Mouse (Mus musculus): ENCODE measurements around the gene Mfap3l. TPM values are rescaled to one million over a fixed set of nuclear protein-coding genes. Genes with fewer than 3 reads are reported as not detected.
"Not testable (repeated sequence)": the region's sequence is repeated elsewhere in the genome, so short reads cannot be mapped to it uniquely, and the experiment has no call there.

Gene Mfap3l
- polyA plus RNA-seq, 1 experiment from 2014 or later, result 5.1 TPM

DNA sequence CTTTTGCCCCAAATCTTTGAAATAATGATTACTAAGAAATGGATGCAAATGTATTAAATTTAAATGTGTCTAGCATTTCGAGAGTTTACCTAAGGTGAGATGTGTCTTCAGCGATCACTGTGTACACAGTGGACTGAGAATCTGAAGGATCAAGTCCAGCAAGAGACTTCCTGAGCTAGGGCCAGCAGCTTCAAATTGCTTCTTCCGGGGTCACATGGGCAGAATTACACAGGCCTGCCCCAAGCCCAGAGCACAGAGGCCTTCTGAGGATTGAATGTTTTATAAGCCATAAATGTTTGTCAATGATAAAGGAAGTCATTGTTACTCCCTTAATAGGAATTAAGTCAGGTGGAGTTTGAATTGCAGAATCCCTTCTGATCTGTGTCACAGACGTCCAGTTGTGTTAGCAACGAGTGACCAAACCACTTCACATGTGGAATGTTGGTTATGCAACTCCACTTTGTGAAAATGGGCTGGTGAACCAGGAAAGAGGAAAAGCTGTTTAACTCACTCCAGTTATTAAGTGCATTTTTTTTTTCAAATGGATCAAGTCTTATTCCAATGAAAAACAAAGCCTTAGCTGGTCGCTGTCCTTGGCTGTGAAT, 10.9 kb downstream of the Mfap3l start:
- Histone ChIP-seq H3K4me2 (ENCODE audit: low read depth) (no peak overlapping the region), H3K27ac (ENCODE audit: low read depth, low read length) (no peak overlapping the region), H3K36me3 (ENCODE audit: control insufficient read depth, insufficient read depth, low read length) (no peaks in the 10 kb centered on the region), H3K4me3 (ENCODE audit: low read depth, low read length) (no peak overlapping the region), H3K9ac (ENCODE audit: low read length) (no peak overlapping the region), H3K9me3 (ENCODE audit: control insufficient read depth, low read length) (no peaks in the 10 kb centered on the region), H3K4me1 (ENCODE audit: control insufficient read depth, insufficient read depth, low read length) (no peaks in the 10 kb centered on the region), H3K27me3 (ENCODE audit: control insufficient read depth, insufficient read depth, low read length) (no peaks in the 10 kb centered on the region)
- 87% methylated on average over 6 of the region's 6 CpGs for WGBS
- no peak for DNase-seq (ENCODE audit: low spot score)
- ATAC-seq (ENCODE audit: insufficient read depth, low FRiP score, low TSS enrichment), result no peak

DNA sequence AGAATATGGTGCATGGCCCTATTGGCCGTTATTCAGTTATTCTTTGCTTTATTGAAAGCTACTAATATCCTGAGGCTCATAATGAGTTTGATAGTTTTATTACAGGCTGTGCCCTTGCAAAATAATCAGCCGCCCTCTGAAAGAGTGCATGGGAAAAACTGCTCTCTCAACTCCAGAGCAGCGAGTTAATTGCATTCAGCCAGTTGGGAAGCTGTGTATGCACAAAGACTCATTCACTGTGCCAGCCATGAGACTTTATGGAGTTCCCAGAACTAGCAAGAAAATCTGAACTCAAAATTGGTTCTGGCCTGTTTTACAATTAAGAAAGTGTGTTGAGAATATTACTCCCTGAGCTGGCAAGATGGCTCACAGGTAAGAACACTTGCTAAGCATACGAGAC, 12.5 kb downstream of the Mfap3l start:
- H3K9ac ChIP-seq (ENCODE audit: low read length), result no peak overlapping the region
- no peaks in the 10 kb centered on the region for H3K4me1 ChIP-seq (ENCODE audit: control insufficient read depth, insufficient read depth, low read length)
- H3K9me3 ChIP-seq (ENCODE audit: control insufficient read depth, low read length), result no peaks in the 10 kb centered on the region
- WGBS, result 76% methylated on average over 4 of the region's 4 CpGs
- DNase-seq (ENCODE audit: low spot score) (no peak), ATAC-seq (ENCODE audit: insufficient read depth, low FRiP score, low TSS enrichment) (no peak)
- H3K27me3 ChIP-seq (ENCODE audit: control insufficient read depth, insufficient read depth, low read length), result no peaks in the 10 kb centered on the region
- H3K4me2 ChIP-seq (ENCODE audit: low read depth), result no peak overlapping the region
- H3K27ac ChIP-seq (ENCODE audit: low read depth, low read length), result no peak overlapping the region
- no peak overlapping the region for H3K4me3 ChIP-seq (ENCODE audit: low read depth, low read length)
- H3K36me3 ChIP-seq (ENCODE audit: control insufficient read depth, insufficient read depth, low read length), result no peaks in the 10 kb centered on the region

DNA sequence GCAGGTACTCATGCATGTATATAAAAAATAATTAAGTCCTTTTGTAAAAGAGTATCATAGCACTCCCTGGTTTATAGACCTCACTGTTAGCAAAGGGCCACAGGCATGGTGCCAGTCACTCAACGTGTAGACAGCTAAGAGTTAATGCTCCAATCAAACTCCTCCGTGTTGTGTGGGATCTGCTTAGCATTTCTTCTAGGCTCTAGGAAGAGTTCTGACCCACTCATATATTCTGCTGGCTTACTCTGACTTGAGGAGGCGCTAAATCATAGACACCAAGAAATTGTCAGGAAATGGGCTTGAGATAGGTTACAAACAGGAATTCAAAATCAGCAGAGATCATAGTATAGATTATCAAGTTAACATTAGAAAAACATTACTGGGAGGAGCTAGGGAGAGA, 13.3 kb downstream of the Mfap3l start:
- DNase-seq (ENCODE audit: low spot score) (no peak), ATAC-seq (ENCODE audit: insufficient read depth, low FRiP score, low TSS enrichment) (no peak)
- Histone ChIP-seq H3K27me3 (ENCODE audit: control insufficient read depth, insufficient read depth, low read length) (no peaks in the 10 kb centered on the region), H3K36me3 (ENCODE audit: control insufficient read depth, insufficient read depth, low read length) (no peaks in the 10 kb centered on the region), H3K4me3 (ENCODE audit: low read depth, low read length) (no peak overlapping the region), H3K9me3 (ENCODE audit: control insufficient read depth, low read length) (no peaks in the 10 kb centered on the region), H3K9ac (ENCODE audit: low read length) (no peak overlapping the region), H3K4me2 (ENCODE audit: low read depth) (no peak overlapping the region), H3K4me1 (ENCODE audit: control insufficient read depth, insufficient read depth, low read length) (no peaks in the 10 kb centered on the region), H3K27ac (ENCODE audit: low read depth, low read length) (no peak overlapping the region)
- WGBS, result 89% methylated on average over 3 of the region's 3 CpGs

DNA sequence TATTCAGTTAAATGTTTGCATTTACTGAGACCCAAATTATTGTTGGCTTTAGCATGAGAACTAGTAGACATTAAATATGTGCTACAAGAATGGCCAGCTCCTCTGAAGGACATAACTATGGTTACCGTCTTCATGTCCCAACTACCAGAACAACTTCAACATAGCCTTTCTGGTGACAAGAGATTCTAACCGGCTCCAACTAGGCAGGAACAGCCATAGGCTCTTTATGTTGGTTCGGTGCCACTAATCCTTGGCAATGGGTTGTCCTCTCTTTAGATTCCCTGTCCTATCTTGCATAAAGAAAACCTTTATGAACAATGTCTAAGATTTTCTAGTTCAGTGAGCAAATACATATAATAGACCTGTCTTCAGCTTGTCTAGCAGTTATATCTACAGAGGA, 14.7 kb downstream of the Mfap3l start:
- no peak overlapping the region for H3K4me3 ChIP-seq (ENCODE audit: low read depth, low read length)
- H3K4me1 ChIP-seq (ENCODE audit: control insufficient read depth, insufficient read depth, low read length), result no peaks in the 10 kb centered on the region
- H3K9ac ChIP-seq (ENCODE audit: low read length), result no peak overlapping the region
- H3K4me2 ChIP-seq (ENCODE audit: low read depth), result no peak overlapping the region
- DNase-seq (ENCODE audit: low spot score), result no peak
- H3K27ac ChIP-seq (ENCODE audit: low read depth, low read length), result no peak overlapping the region
- H3K36me3 ChIP-seq (ENCODE audit: control insufficient read depth, insufficient read depth, low read length), result no peaks in the 10 kb centered on the region
- H3K9me3 ChIP-seq (ENCODE audit: control insufficient read depth, low read length), result no peaks in the 10 kb centered on the region
- no peaks in the 10 kb centered on the region for H3K27me3 ChIP-seq (ENCODE audit: control insufficient read depth, insufficient read depth, low read length)
- WGBS, result 91% methylated on average over 3 of the region's 3 CpGs
- ATAC-seq (ENCODE audit: insufficient read depth, low FRiP score, low TSS enrichment), result no peak

DNA sequence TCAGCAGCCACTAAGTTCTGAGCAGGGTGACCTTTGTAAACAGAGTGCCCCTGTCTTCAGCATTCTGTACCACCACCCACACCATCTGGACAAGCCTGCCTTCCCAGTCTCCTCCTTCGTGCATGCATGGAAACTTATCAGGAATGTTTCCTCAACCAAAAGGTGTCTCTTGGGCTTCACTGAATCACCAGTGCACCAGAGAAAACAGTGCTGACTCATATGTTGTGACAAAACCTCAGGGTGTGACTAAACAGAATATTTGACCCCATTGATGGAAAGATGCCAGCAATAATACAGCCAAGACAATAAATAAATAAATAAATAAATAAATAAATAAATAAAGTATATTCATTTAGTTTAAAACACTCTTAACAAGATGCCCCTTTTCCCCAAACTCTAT, 16.5 kb downstream of the Mfap3l start:
- 69% methylated on average over 1 of the region's 1 CpGs for WGBS
- no peak overlapping the region for H3K4me2 ChIP-seq (ENCODE audit: low read depth)
- DNase-seq (ENCODE audit: low spot score) (no peak), ATAC-seq (ENCODE audit: insufficient read depth, low FRiP score, low TSS enrichment) (no peak)
- H3K27me3 ChIP-seq (ENCODE audit: control insufficient read depth, insufficient read depth, low read length), result no peaks in the 10 kb centered on the region
- H3K9me3 ChIP-seq (ENCODE audit: control insufficient read depth, low read length), result no peaks in the 10 kb centered on the region
- H3K4me3 ChIP-seq (ENCODE audit: low read depth, low read length), result no peak overlapping the region
- H3K9ac ChIP-seq (ENCODE audit: low read length), result no peak overlapping the region
- no peaks in the 10 kb centered on the region for H3K36me3 ChIP-seq (ENCODE audit: control insufficient read depth, insufficient read depth, low read length)
- H3K4me1 ChIP-seq (ENCODE audit: control insufficient read depth, insufficient read depth, low read length), result no peaks in the 10 kb centered on the region
- no peak overlapping the region for H3K27ac ChIP-seq (ENCODE audit: low read depth, low read length)

DNA sequence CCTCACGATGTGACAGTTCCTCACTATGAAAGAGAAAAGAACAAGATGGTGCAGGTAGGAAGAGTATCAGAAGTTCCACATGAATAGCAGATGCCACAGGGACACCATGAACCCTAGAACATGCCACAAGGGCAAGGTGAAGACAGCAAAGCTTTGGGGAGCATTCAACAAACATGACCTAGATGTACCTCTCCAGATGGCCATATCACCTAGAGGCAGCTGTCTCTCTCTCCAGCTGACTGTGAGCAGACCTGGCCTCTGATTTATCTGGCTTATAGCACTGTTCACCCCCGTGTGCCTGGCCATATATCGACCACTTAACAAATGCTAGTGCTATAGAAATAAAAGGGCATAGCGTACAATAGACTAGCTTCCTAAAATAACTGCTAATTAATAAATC, 17.5 kb downstream of the Mfap3l start:
- Histone ChIP-seq H3K4me2 (ENCODE audit: low read depth) (no peak overlapping the region), H3K9ac (ENCODE audit: low read length) (no peak overlapping the region), H3K27ac (ENCODE audit: low read depth, low read length) (no peak overlapping the region), H3K36me3 (ENCODE audit: control insufficient read depth, insufficient read depth, low read length) (no peaks in the 10 kb centered on the region), H3K9me3 (ENCODE audit: control insufficient read depth, low read length) (no peaks in the 10 kb centered on the region), H3K27me3 (ENCODE audit: control insufficient read depth, insufficient read depth, low read length) (no peaks in the 10 kb centered on the region), H3K4me3 (ENCODE audit: low read depth, low read length) (no peak overlapping the region), H3K4me1 (ENCODE audit: control insufficient read depth, insufficient read depth, low read length) (no peaks in the 10 kb centered on the region)
- no peak for ATAC-seq (ENCODE audit: insufficient read depth, low FRiP score, low TSS enrichment)
- WGBS, result 85% methylated on average over 4 of the region's 4 CpGs
- no peak for DNase-seq (ENCODE audit: low spot score)

DNA sequence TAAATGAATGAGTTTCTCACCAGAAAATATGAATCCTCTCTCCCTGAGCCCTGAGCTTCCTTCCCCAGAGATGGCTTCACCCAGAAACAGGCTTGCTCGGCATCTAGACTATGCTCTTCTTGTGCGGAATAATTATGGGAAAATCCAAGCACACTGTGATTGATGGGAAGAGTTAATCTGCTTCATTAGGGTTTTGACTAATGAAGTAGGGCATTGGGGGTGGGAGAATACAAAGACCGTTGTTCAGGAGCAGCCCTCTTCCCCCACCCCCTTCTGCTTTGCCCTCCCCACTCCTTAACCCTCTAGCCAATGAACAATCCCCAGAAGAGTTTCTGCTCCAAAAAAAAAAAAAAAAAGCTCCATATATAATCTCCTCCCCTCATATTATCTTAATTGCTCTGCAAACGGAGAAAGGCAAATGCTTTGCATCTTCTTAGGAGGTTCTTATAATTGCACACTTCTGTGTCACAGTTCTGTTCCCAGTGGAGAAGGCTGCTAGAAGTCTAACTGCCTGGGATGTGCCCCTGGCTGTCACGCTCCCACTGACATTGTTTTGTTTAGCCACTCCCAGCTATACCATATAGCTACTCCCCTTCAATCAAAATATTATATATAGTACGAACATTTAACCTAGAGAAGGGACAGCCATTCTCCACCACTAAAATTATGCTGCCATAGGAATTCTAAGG, 24.9 kb downstream of the Mfap3l start:
- WGBS, result 73% methylated on average over 6 of the region's 6 CpGs
- Histone ChIP-seq H3K27ac (ENCODE audit: low read depth, low read length) (no peak overlapping the region), H3K9me3 (ENCODE audit: control insufficient read depth, low read length) (no peaks in the 10 kb centered on the region), H3K27me3 (ENCODE audit: control insufficient read depth, insufficient read depth, low read length) (no peaks in the 10 kb centered on the region), H3K36me3 (ENCODE audit: control insufficient read depth, insufficient read depth, low read length) (no peaks in the 10 kb centered on the region), H3K4me2 (ENCODE audit: low read depth) (no peak overlapping the region), H3K4me3 (ENCODE audit: low read depth, low read length) (no peak overlapping the region), H3K4me1 (ENCODE audit: control insufficient read depth, insufficient read depth, low read length) (no peaks in the 10 kb centered on the region), H3K9ac (ENCODE audit: low read length) (no peak overlapping the region)
- ATAC-seq (ENCODE audit: insufficient read depth, low FRiP score, low TSS enrichment) (no peak), DNase-seq (ENCODE audit: low spot score) (no peak)

- DNase-seq (ENCODE audit: low spot score) (no peak), ATAC-seq (ENCODE audit: insufficient read depth, low FRiP score, low TSS enrichment) (no peak)
- H3K4me1 ChIP-seq (ENCODE audit: control insufficient read depth, insufficient read depth, low read length), result no peaks in the 10 kb centered on the region
- H3K36me3 ChIP-seq (ENCODE audit: control insufficient read depth, insufficient read depth, low read length), result no peaks in the 10 kb centered on the region
- H3K4me2 ChIP-seq (ENCODE audit: low read depth), result no peak overlapping the region
- WGBS, result 73% methylated on average over 6 of the region's 6 CpGs
- H3K9ac ChIP-seq (ENCODE audit: low read length), result no peak overlapping the region
- no peak overlapping the region for H3K4me3 ChIP-seq (ENCODE audit: low read depth, low read length)
- H3K27ac ChIP-seq (ENCODE audit: low read depth, low read length), result no peak overlapping the region
- no peaks in the 10 kb centered on the region for H3K27me3 ChIP-seq (ENCODE audit: control insufficient read depth, insufficient read depth, low read length)
- H3K9me3 ChIP-seq (ENCODE audit: control insufficient read depth, low read length), result no peaks in the 10 kb centered on the region
Measured at GRCm38 (mm10) chr8:60658114-60658500, 25.5 kb downstream of the Mfap3l start.

GRCm38 (mm10) chr8:60658686-60659085, 26.1 kb downstream of the Mfap3l start:
- H3K9me3 ChIP-seq (ENCODE audit: control insufficient read depth, low read length); ATAC-seq (ENCODE audit: insufficient read depth, low FRiP score, low TSS enrichment); H3K27me3 ChIP-seq (ENCODE audit: control insufficient read depth, insufficient read depth, low read length); H3K4me3 ChIP-seq (ENCODE audit: low read depth, low read length); H3K4me1 ChIP-seq (ENCODE audit: control insufficient read depth, insufficient read depth, low read length); DNase-seq (ENCODE audit: low spot score); H3K27ac ChIP-seq (ENCODE audit: low read depth, low read length); H3K4me2 ChIP-seq (ENCODE audit: low read depth); H3K9ac ChIP-seq (ENCODE audit: low read length); H3K36me3 ChIP-seq (ENCODE audit: control insufficient read depth, insufficient read depth, low read length): not testable (repeated sequence)
- WGBS, result 60% methylated on average over 2 of the region's 2 CpGs
